Mouse (Mus musculus): ENCODE measurements around the gene Cacna2d4.
"Not testable (repeated sequence)": the region's sequence is repeated elsewhere in the genome, so short reads cannot be mapped to it uniquely, and the experiment has no call there.

Gene Cacna2d4

GRCm38 (mm10) chr6:119341409-119341808 lies 105.1 kb downstream of the Cacna2d4 start:
- no peak for DNase-seq (ENCODE audit: low read depth)

GRCm38 (mm10) chr6:119346257-119346656 lies 109.9 kb downstream of the Cacna2d4 start:
- DNase-seq (ENCODE audit: low read depth) = peak; percentile 35

- DNase-seq (ENCODE audit: low read depth) = no peak
Observed at GRCm38 (mm10) chr6:119347813-119348212, 111.5 kb downstream of the Cacna2d4 start.

GRCm38 (mm10) chr6:119348234-119348633 lies 111.9 kb downstream of the Cacna2d4 start:
- DNase-seq (ENCODE audit: low read depth) = peak; percentile 87

GRCm38 (mm10) chr6:119350703-119351198 lies 114.4 kb downstream of the Cacna2d4 start:
- no peak for DNase-seq (ENCODE audit: low read depth)

- DNase-seq (ENCODE audit: low read depth) = no peak
Observed at GRCm38 (mm10) chr6:119351656-119352055, 115.3 kb downstream of the Cacna2d4 start.

GRCm38 (mm10) chr6:119352501-119352900 lies 116.2 kb downstream of the Cacna2d4 start:
- no peak for DNase-seq (ENCODE audit: low read depth)

GRCm38 (mm10) chr6:119358020-119358571 lies 121.8 kb downstream of the Cacna2d4 start:
- no peak for DNase-seq (ENCODE audit: low read depth)

- DNase-seq (ENCODE audit: low read depth) = not testable (repeated sequence)
Observed at GRCm38 (mm10) chr6:119360250-119360649, 123.9 kb downstream of the Cacna2d4 start.

- DNase-seq (ENCODE audit: low read depth) = no peak
Observed at GRCm38 (mm10) chr6:119360925-119361702, 124.8 kb downstream of the Cacna2d4 start.

GRCm38 (mm10) chr6:119363593-119363992 lies 127.3 kb downstream of the Cacna2d4 start:
- no peak for DNase-seq (ENCODE audit: low read depth)

GRCm38 (mm10) chr6:119366800-119367199 lies 130.5 kb downstream of the Cacna2d4 start:
- DNase-seq (ENCODE audit: low read depth) = not testable (repeated sequence)

- no peak for DNase-seq (ENCODE audit: low read depth)
Observed at GRCm38 (mm10) chr6:119367382-119367781, 131.1 kb downstream of the Cacna2d4 start.

GRCm38 (mm10) chr6:119371624-119372023 lies 135.3 kb downstream of the Cacna2d4 start:
- no peak for DNase-seq (ENCODE audit: low read depth)

GRCm38 (mm10) chr6:119372237-119372636 lies 135.9 kb downstream of the Cacna2d4 start:
- no peak for DNase-seq (ENCODE audit: low read depth)

- no peak for DNase-seq (ENCODE audit: low read depth)
Observed at GRCm38 (mm10) chr6:119373000-119373705, 136.8 kb downstream of the Cacna2d4 start.

GRCm38 (mm10) chr6:119375035-119375434 lies 138.7 kb downstream of the Cacna2d4 start:
- DNase-seq (ENCODE audit: low read depth) = no peak

GRCm38 (mm10) chr6:119377613-119378012 lies 141.3 kb downstream of the Cacna2d4 start:
- DNase-seq (ENCODE audit: low read depth) = peak; percentile 57

- no peak for DNase-seq (ENCODE audit: low read depth)
Observed at GRCm38 (mm10) chr6:119378631-119379030, 142.3 kb downstream of the Cacna2d4 start.

- DNase-seq (ENCODE audit: low read depth) = no peak
Observed at GRCm38 (mm10) chr6:119385668-119386067, 149.3 kb downstream of the Cacna2d4 start.

GRCm38 (mm10) chr6:119386421-119386820 lies 150.1 kb downstream of the Cacna2d4 start:
- DNase-seq (ENCODE audit: low read depth) = no peak

- peak; percentile 48 for DNase-seq (ENCODE audit: low read depth)
Observed at GRCm38 (mm10) chr6:119386821-119387220, 150.5 kb downstream of the Cacna2d4 start.

Measured in naive thymus-derived CD4-positive, alpha-beta T cell, adult 2 months (primary cell).